Mouse (Mus musculus): ENCODE results near the gene Rps29.

The Rps29 gene

DNA sequence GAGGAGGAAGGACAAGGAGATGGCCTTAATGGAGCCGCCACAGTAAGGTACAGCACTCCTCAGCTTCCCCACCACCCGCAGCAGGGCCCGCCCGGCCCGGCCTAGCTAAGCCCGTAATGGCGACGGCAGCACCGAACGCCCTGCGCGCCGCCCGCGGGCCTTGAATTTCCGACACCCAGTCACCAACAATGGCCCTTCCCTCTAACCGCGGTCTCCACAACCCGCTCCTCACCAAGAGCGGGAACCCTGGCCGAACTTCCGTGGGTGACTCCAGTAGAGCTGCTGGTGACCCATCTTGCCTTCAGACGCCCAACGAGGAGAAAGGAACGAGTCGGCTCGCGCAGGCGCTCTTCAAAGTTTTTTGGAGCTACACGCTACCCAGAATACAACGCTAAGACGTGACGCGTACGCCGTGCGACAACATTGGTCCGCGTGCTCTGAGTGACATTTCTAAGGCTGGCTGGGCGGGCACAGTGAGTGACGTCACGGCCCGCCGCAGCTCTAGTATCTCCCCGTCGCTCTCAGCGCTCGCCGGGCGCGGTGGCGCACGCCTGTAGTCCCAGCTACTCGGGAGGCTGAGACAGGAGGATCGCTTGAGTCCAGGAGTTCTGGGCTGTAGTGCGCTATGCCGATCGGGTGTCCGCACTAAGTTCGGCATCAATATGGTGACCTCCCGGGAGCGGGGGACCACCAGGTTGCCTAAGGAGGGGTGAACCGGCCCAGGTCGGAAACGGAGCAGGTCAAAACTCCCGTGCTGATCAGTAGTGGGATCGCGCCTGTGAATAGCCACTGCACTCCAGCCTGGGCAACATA, at the start of gene Rps29:
Rps29 (minus strand) TSS at position 422 of the 813 bp plus-strand sequence.
- DNase-seq, result peak; percentile 99

DNA sequence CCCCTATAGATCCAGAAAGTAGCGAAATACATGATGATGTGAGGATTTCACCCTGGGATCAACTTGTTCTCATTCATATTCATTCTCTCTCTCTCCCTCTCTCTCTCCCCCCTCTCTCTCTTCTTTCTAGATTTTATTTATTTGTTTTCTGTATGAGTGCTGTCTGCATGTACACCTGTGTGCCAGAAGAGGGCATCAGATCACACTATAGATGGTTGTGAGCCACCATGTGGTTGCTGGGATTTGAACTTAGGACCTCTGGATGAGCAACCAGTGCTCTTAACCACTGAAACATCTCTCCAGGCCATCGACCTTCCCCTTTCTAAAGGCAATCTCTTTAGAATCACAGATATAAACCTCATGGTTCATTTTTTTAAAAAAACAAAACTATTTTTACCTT, 49.5 kb upstream of the Rps29 start:
- no peak for DNase-seq

DNA sequence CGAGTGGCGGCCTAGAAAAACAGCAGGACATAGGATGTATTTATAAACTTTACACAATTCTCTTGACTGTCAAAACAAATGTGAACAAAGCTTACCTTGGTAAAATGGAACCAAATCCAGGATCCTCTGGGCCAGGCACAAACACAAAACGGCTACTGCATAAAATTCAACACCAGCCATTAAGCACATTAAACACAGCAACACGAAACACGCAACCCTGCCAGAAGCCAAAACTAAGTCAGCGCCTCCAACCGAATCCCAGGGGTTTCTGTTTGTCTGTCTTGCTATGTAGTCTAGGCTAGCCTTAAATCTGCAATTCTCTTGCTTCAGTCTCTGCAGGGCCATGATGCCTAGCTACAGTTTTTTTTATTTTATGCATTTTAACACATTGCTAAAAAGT, 48.9 kb upstream of the Rps29 start:
- no peak for DNase-seq

DNA sequence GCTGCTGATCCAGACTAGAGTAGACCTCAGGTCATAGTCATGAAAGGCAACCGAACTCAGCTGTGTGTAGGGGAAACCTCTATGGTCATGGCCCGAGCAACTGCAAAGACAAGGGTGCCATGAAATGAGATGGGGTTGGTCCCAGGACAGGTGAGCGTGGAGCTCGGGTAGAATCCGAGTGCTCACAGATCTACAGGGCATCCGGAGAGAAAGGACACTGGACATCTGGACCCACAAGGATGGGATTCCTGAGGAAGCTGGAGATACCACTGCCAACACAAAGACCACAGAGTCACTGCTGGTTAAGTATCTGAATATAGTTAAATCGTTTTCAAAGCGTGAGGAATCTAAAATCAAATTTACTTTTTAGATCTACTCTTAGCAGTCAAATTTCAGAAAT, 48.4 kb upstream of the Rps29 start:
- DNase-seq, result no peak

DNA sequence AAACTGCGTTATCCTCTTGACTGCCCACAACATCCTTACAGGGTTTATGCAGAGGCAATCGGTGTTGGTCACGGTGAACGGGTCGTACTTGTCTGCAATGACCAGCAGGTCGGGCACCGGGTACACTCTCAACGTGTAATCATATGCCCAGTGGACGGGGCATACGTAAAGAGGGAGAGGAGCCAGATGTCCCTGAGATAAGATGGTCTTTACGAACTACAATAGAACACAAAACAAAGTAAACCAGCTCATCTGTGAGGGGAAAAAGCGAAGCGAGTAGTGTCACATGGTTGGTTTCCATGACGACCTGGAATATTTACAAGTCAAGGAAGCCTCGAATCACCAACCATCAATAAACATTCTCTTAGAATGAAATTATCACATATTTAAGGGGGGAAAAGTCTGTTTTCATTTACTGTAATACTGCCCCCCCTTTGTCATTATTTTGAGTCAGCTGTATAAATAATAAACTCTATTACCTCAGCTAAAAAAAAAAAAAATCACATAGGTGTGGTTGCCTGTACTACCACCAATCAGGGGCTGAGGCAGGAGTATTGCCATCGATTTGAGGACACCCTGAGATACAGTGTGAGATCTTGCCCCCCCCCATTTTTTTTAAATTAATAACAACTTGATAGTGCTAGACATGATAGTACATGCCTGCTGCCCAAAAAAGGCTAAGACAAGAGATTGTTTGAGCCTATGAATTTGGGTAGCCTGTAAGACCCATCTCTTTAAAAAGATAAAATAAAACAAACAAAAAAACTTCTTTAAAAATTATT, 45.3 kb upstream of the Rps29 start, which contains the start of gene Gm49384:
Gm49384 (minus strand) TSS at position 216 of the 782 bp plus-strand sequence.
- no peak for DNase-seq

DNA sequence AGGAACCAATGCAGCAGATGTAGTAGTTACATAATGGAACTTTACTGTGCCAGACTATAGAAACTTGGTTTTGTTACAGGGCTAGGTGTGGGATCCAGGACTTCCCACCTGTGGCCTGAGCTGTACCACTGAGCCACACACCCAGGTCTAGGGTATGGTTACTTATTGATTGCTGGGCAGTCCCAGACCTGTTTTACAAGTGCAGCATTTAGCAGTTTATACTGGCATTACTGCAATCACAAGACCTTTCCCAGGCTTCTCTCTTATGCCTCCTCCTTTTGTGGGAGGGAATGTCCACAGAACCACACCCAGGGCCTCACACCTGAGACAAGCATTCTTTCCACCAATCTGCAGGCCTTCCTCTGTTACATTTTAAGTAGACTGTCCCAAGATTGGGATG, 40.0 kb upstream of the Rps29 start:
- no peak for DNase-seq

DNA sequence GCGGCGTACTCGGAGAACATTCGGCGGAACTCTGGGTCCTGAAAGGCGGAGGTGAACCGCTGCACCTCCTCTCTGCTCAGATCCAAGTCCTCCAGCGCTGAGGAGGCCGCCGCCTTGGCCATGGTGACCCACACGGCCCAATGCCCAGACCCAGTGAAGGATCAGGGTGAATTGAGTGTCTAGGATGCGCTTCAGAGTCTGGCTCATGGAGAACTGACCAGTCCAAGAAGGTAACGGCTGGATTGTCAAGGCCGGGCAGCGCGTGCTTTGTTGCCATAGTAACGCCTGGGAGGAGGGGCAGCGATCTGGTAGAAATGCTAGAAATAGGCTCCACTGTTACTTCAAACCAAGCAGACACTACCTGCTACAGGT, 39.2 kb upstream of the Rps29 start, which contains the start of gene Dnaaf2:
Dnaaf2 (minus strand) TSS at position 266 of the 372 bp plus-strand sequence.
- DNase-seq, result peak; percentile 64

DNA sequence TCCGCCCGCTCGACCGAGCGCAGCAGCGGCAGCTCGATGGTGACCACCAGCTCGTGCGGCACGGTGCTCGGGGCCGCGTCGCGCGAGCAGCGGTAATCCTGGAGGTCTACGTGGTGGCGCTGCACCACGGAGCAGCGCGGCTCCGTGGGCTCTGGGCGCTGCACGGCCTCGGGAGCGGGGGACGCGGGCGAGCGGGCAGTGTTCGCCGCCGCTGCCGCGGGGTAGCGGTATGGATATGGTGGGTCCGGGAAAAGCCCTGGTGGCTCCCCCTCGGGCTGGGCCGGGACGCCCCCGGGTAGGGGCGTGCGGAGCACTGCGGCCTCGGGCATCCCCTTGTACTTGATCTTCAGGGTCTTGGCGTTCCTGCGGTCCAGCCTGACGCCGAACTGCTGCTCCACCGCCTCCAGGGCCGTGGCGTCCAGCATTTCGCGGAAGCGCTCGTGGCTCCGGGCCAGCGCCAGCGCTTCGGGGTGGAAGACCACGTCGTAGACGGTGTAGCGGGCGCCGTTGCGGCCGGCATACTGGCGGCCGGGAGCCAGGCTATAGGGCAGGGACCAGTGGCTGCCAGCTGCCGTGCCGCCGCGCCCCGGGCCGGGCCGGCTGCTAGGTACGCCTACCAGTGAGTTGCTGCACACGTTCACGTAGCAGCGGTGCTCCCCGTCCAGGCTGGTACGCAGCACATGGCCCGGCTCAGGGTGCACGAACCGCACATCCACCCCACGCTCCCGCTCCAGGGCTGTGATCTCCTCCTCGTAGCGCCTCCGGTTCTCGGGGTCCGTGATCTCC, 38.6 kb upstream of the Rps29 start:
- DNase-seq, result peak; percentile 61

DNA sequence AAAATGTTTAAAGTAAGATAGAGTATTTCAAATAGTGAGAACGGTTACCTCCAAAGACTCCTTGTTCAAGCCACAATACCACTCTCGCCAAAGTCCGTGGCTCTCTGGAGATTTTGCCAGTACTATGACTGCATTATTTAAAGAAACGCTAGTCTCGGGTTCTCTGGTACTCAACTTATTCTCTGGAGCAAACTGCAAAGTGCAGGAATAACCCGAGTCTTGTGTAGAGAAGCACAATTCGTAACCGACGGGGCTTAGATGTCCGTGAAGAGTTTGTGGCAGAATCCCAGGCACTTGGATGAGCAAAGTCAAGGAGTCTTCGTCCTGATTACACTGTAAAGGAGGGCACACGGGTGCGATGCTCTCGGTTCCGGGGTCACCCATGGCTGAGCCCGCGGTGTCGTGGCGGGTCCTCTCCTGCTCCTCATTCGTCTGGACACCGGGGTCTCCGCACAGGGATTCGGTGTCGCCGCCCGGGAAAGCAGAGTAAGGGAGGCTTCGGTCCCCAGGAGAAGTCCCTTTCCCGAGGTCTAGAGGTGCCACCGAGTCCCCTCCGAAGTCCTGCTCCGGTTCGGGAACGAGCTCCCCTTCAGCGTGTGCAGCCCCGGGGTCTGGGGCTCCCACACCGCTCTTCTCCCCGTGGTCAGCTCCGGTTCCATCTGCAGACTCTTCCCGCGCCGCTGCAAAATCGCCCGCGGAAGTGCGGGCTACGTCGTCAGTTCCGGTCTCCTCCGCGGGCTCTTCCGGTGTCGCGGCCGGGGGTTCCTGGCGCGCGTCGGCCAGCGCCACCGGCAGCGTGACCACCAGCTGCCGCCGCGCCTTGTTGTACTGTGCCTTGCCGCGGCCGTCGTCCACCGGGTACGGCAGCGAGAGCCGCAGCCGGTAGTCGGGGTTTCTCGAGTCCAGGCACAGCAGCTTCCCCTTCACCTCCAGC, 37.7 kb upstream of the Rps29 start, which contains the start of gene Gm49383:
Gm49383 (minus strand) TSS at position 661 of the 934 bp plus-strand sequence.
- DNase-seq, result peak; percentile 73

DNA sequence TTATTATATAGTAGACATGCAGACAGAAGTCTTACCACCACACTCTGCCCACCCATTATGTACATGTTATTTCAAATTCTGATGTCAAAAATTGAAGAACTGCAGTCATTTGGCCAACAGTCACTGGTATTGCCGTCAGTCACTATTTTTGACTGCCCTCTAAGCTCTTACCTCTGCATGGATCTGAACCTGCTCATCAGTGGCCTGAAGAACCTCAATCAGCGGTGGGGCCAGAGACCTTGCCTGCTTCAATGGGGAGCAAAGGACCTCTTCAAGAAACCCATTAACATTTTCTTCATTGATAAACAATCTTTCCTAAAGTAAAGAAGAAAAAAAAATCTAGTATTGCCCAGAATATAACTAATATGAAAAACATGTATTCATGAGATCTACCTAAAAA, 33.7 kb upstream of the Rps29 start:
- DNase-seq, result no peak

DNA sequence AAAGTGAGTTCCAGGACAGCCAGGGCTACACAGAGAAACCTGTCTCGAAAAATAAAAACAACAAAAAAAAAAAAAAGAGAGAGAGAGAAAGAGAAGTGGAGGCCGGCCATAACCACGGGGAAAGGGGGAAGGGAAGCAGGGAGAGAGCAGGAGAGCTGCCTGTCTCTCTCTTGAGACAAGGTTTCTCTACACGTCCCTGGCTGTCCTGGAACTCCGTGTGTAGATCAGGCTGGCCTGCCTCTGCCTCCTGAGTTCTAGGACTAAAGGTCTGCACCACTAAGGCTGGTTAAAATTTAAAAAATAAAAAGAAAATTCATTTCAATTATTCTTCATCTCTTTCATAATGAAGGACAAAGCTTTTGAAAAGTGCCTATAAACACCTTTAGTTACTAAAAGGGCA, 32.4 kb upstream of the Rps29 start:
- no peak for DNase-seq

DNA sequence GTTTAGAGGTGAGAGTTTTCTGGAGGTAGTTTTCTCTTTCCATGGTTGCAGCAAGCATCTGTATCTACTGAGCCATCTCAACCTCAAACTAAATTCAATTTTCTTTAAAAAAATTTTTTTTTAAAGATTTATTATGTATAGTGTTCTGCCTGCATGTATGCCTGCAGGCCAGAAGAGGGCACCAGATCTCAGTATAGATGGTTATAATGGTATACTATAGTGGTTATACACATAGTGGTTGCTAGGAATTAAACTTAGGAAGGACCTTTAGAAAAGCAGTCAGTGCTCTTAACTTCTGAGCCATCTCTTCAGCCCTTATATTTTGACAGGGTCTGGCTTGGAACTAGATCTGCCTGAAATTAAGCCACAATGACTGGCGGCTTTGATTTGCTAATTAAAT, 31.5 kb upstream of the Rps29 start:
- DNase-seq, result no peak

DNA sequence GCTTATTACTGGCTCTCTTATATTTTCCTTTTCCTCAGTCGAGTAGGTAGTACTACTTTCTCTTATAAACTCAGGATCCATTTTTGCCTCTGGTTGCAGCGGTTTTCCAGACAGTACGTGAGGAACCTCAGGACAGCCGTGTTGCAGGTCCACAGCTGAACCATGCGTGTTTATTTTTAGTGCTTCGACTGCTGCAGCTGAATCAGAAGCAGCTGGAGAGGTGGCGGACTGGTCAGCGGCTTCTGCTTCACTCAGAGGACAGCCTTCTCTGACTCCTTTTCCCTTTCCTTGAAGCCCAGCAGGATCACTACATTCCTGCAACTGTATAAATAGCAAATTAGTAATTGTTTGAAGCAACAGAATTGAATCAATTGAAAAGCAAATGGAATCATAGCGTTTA, 31.1 kb upstream of the Rps29 start:
- no peak for DNase-seq

DNA sequence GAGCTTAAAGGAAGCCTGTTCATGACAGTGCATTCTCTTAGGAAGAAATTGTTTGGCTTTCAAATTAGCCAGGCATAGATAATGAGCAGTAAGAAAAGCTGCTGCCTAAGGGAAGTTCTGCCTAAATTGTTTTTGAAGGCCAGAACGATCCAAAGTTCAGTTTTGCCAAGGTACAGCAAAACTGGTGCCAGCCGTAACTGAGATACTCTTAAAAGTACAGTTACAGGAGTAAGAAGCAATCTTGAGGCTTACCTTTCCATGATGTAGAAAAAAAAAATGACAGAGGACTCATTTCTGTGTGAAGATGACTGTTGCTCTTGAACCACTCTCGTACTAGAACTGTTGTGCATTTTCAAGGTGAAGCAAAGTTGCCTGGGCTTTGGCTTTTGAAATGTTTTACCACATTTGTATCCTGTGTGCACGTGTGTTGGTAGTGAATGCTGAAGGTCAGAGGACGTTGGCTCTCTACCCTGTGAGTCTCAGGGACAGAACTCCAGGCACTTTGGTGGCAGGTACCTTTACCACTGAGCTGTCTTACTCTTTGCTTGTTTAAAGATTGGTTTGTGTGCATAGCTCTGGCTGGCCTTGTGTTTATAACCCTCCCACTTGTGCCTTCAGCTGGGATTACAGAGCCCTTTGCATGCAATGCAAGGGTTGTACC, 28.0 kb upstream of the Rps29 start:
- no peak for DNase-seq

DNA sequence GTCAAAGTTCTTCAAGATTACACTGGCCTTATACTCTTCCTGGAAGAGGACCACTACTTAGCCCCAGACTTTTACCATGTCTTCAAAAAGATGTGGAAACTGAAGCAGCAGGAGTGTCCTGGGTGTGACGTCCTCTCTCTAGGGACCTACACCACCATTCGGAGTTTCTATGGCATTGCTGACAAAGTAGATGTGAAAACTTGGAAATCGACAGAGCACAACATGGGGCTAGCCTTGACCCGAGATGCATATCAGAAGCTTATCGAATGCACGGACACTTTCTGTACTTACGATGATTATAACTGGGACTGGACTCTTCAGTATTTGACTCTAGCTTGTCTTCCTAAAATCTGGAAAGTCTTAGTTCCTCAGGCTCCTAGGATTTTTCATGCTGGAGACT, 26.4 kb upstream of the Rps29 start:
- DNase-seq, result no peak

DNA sequence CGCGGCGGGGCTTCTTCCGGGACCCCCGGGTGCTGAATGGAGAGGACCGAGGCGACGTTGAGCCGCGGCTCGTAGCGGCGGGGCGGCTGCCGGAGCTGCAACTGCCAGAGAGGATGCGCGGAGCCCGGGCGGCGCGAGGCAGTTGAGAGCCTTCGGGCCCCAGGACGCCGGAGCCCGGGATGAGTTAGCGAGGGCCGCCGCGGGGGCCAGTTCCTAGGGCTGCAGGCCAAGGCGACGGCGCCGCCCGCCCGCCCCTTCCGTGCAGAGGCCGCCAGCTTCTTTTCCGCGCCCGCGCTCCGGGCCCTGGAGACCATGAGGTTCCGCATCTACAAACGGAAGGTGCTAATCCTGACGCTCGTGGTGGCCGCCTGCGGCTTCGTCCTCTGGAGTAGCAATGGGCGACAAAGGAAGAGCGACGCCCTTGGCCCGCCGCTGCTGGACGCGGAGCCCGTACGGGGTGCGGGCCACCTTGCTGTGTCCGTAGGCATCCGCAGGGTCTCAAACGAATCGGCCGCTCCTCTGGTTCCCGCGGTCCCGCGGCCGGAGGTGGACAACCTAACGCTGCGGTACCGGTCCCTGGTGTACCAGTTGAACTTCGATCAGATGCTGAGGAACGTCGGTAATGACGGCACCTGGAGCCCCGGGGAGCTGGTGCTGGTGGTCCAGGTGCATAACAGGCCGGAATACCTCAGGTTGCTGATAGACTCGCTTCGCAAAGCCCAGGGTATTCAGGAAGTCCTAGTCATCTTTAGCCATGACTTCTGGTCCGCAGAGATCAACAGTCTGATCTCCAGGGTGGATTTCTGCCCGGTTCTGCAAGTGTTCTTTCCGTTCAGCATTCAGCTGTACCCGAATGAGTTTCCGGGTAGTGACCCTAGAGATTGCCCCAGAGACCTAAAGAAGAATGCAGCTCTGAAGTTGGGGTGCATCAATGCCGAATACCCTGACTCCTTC, 25.6 kb upstream of the Rps29 start:
- DNase-seq, result no peak

DNA sequence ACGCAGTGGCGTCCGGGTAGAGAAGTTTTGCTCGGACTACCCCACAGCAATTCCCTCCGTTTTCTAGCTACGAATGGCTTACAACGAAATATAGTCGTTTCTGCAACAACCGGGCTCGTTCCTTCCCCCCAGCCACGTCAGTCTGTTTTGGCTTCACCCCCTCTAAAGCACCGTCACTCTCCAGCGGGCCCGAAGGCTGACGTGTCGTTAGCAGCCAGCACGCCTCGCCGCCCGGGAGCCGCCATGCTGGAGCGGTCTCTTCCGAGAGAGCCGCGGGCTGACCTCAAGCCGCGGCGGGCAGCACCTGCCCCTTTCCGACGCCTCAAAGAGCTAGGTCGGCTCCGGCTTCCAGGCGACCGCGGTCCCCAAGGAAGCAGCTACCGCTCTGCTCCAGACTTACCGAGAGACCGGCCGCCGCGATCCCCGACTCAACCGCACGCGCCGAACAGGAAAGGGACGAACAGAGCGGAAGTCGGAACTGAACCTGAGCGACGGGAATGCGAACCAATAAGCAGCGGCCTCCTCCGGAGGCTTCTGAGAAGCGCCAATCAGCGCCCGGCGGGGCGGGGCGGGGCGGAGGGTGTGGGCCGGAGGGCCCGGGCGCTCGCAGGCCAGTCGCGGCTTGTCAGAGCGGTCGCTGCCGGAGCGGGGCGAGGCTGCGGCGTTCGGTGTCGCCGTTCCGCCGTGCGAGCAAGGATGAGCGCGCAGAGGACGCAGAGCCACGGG, 24.8 kb upstream of the Rps29 start, which contains the start of the genes Rpl36al and Mgat2:
Rpl36al (minus strand) TSS at position 501 of the 726 bp plus-strand sequence.
Mgat2 (plus strand) TSS at position 575 of the 726 bp plus-strand sequence.
- DNase-seq, result peak; percentile 98

DNA sequence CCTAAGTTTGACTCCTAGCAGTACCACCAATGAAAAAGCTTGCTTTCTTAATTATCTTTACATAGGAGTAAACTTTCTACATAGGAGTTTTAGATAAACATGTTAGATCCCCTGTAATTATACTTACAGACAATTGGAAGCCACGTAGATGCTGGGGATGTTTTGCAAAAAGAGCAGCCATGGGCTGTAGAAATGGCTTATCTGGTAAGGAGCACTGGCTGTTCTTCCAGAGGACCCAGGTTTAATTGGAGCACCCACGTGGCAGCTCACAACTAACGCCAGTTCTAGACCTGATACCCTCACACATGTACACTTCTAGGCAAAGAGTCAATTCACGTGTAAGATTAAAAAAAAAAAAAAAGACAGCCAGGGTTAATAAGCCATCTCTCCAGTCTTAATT, 22.8 kb upstream of the Rps29 start:
- no peak for DNase-seq

DNA sequence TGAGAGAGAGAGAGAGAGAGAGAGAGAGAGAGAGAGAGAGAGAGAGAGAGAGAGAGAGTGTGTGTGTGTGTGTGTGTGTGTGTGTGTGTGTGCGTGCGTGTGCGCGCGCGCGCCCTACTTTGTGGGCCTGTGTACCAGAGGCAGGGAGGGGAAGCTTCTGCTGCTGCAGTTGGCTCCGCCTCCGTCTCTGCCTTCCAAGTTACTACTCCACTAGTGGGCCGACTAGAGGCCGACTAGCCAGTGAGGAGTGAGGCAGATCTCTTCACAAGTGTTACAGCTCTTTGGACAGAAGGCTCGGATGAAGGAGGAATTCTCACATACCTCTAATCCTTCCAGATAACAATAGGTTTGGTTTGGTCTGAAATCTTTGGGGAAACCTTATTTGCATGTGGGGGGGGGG, 20.4 kb upstream of the Rps29 start:
- no peak for DNase-seq

Data from cerebellum, adult 11-12 months (tissue).